Mouse (Mus musculus) B cell, adult 2 months (primary cell): ENCODE results near the gene Agbl3.

Source experiments
- DNase-seq, 2 experiments: peaks; one replicate each; pipeline ENCODE4 v3.0.0; 2022

Gene Agbl3

GRCm38 (mm10) chr6:34805582-34805981, 25.4 kb downstream of the Agbl3 start:
- no peak for DNase-seq

DNA sequence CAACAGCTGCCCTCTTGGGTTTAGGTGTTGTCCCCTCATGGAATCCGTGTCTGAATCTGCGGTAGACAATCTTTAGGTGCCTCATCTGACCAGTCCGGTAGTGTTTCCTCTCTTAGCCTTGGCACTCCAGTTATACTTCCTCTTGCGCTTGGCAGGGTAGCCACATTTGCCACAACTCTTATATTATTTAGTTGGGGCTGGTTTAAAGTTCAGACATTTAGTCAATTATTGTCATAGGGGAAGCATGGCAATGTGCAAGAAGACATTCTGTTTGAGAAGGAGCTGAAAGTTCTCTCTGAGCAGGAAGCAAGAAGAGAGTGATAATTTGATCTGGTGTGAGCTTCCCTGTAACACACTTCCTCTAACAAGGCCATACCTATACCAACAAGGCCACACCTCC, 30.4 kb downstream of the Agbl3 start:
- DNase-seq: peak; percentile 5 to 7

DNA sequence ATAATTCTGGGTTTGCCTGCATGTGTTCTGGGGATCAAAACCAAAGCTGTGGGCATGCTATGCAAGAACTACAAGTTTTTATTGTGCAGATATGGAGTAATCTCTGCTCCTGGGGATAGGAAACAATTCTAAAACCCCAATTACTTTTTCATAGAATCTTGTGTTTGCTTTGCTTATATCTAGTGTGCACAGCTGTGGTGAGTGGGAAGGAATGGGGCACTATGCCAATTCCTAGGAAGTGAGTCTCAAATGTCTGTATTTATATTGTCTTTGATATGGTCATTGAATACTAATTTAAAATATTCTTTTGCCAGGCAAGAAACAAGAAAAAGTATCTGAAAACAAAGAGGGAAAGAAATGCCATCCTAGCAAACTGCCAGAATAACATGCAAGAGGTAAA, 44.2 kb downstream of the Agbl3 start:
- no peak for DNase-seq

GRCm38 (mm10) chr6:34832352-34832751, 52.1 kb downstream of the Agbl3 start:
- DNase-seq: no peak

GRCm38 (mm10) chr6:34861546-34862053, 81.4 kb downstream of the Agbl3 start:
- DNase-seq: peak in 1 of 2 experiments; percentile 10

DNA sequence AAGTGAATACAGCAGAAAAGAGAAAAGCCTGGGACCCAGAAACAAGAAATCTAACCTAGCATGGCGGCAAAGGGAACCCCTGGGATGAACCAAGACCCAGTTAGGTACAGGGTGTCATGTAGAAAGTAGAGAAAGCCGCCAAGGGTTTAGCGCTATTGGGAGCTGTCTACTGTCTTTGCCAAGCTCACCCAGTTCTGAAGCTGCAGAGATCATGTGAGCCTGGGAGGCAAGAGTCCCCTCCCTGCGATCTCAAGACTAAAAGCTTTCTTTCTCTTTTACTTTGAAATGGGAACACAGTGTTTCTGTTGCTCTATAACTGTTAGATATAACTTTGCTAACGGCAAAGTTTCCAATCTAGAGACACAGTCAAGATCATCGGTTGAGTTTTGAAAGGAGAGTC, 82.1 kb downstream of the Agbl3 start:
- peak; percentile 54 to 57 for DNase-seq

DNA sequence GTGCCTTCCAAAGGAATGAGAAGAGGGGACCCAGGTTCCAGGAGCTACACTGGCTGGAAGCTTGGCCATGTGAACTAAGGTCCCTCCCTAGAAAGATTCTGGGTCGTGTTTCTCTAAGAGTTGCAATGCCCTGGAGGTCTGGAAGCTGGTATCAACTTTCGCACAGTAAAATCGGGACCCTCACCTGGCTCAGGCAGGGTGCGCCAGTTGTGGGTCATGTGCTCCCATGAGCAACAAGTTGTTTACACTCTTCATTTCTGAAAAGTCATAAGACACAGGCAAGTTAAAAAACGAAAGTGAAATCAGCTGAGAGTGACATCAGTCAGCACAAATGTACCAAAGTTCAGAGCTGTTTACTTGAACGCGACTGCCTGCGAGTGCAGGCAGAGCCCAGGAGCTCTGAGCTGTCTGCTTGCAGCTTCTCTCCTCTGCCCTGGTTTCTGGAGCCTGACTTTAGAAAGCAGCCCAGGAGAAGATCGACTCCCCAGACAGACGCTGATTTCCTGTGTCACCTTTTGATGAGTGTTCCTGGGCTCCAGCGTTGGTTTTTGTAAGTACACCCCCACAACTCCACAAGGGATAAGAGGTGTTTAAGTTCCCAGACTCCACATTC, 82.7 kb downstream of the Agbl3 start, which contains the start of gene Tmem140:
Gene Tmem140, plus strand, starts transcription at position 356 of the 613 bp plus-strand sequence.
- DNase-seq: peak; percentile 65 to 66

DNA sequence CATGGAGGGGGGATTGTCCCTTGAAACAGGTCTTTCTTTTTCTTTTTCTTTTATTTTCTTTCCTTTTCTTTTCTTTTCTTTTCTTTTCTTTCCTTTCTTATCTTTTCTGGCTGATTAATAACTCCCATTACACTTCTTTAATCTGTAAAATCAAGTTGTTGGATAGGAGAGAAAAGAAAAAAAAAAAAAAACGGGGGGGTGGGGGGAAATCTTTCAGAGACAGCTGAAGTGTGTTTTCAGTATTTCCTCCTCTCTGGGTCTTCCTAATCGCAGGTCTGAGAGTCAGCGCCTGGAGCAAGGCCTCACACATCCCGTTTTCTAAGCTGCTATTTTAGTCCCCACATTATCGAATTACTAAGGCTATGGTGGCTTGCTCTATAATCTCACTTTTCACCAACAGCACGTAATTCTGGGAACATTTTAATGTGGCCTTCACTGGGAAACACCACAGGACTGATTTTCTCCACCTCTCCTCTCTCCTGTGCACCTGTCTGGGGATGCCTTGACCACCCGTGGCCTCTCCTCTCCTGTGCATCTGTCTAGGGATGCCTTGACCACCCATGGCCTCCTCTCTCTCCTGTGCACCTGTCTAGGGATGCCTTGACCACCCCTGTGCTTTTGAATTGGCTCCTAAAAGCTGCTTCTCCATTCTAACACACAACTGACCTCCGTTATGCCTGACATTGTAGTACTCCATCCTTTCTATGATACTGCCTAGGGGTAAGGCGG, 83.7 kb downstream of the Agbl3 start:
- no peak for DNase-seq

DNA sequence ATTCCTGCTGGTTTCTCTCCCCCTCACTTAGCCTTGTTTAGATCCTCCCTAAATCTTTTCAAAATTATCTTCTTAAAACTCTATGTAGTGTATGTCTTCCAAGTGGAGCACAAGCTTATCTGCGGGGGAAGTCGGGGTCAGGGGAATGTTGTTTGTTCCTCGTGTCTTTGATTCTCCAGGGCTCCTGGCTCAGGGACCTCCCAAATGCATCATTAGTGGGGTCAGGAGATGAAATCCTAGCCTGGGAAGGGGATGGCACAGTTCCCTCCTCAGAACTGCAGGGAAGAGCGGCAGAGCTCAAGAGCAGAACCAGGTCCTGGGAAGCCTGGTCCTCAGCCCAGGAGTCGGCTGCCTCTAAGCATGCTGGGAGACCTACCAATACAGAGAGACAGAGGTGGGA, 85.0 kb downstream of the Agbl3 start:
- DNase-seq: no peak

DNA sequence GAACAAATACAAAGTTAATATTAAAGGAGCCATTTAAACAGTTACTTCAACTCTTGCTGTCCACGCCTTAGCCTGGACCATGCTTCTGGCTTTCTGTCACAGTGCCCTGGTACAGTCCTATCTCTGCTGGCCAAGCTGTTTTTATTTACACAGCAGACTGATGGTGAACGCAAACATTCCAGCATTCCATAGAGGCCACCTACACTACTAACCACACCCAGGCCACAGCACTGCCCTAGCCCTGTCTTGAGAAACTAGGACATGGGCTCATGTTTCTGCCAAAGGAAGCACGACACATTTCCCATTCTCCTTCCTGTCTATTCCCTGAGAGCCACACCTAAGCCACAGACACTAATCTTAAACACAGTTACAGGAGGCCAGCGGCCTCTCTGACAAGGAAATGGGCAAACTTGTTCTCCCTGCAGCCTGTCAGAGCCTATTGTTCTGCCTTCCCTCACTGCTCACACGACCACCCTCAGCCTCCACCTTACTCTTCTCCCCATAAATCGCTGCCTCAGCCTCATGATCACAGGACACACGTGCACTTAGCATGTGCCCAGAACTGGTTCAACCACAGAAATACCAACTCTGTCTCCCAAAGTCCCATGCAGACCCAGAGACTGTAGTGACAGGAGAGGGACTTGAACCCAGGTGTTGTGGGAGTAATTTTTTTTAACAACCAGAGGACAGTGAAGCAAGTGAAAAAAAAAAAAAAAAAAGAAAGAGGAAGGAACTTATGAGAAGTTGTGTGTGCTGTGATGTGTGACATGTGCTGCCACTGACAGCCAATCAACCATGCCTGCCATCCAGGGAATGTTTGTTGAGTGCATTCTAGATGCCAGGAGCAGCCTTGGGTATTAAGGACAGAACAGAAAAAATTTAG, 85.7 kb downstream of the Agbl3 start:
- DNase-seq: peak; percentile 34 to 45

DNA sequence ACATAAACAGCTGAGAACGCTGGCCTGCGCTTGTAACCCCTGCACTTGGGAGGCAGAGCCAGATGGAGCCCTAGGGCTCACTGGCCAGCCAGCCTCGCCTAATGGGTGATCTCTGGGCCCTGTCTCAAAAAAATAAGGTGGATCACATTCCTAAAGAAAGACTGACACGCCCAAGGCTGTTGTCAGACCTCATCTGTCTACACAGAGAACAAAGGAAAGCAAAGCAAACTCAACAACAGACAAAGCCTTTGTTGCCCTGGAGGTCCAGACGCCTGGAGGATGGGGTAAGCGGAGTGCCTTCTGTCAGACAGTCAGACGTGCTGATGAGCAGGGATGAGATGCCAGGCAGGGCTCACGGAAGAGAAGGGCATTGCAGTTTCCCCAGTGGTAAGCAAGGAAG, 86.6 kb downstream of the Agbl3 start:
- no peak for DNase-seq

- DNase-seq: peak; percentile 21 to 32
These were observed 87.2 kb downstream of the Agbl3 start for GRCm38 (mm10) chr6:34867301-34867994.

- no peak for DNase-seq
These were observed 87.7 kb downstream of the Agbl3 start for GRCm38 (mm10) chr6:34867995-34868350.

DNA sequence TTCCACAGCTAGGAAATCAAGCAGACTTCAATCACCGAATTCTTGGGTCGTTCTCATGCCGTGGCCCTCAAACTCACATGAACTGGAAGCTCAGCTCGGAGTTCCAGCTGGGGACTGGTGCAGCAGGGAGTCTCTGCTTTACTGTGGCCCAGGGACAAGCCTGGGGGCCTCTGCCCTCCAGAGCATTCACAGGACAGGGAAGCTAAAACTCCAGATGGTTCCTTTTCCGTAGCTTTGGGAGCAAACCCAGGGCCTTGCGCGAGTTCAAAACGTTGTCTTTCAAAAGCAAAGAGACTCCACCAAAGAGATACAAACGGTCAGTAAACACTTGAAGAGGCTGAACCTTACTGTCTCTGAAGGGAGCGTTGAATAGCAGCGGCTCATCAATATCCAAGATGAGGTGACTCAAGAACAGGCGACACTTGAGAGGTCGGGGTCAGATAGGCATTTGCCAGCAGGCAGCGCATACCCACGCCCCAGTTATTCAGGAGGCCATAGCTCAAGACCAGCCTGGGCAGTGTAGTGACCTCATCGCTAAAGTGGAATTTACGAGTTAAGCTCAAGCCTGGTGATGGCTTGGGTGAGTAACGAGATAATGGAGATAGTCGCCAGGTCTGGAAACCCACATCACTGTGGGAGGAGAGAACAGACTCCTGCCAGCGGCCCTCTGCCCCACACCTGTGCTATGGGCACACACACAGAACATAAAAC, 88.4 kb downstream of the Agbl3 start:
- DNase-seq: no peak

- DNase-seq: peak; percentile 39 to 46
These were observed 89.1 kb downstream of the Agbl3 start for GRCm38 (mm10) chr6:34869225-34869915.

- DNase-seq: no peak
These were observed 89.9 kb downstream of the Agbl3 start for GRCm38 (mm10) chr6:34870136-34870535.

DNA sequence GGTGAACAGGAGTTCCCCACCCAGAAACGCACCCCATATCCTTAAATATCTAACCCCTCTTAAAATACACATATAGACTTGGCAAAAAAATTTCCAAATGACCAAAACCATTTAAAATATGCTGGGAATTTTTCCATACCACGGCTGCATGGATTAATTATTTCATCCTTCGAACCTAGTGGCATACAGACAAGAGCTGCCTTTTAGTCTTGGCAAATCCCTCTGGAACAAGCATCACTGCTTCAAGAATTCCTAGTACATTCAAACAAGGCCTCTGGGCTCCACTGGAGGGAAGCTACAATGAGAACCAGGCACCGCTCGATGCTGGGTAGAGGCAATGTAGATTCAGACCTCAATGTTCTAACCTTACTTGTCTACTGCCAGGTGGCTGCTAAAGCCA, 90.5 kb downstream of the Agbl3 start:
- DNase-seq: no peak

DNA sequence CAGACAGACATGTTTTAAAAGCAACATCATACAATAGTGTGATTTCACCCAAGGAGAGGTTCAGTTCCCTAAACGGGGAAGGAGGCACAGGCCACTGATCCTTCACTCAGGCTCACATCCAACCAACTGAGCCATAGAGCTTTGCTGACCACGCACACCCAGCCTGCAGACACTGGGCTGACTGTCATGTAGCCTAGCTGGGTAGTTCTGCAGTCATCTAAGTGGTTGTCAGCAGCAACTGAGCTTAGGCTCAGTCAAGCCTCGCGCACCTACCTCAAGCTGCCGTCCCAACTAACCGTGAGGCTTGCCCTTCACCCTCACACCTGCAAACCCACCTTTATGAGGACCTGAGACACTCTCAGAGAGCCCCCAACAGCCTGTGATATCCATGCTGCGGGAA, 91.7 kb downstream of the Agbl3 start:
- no peak for DNase-seq

DNA sequence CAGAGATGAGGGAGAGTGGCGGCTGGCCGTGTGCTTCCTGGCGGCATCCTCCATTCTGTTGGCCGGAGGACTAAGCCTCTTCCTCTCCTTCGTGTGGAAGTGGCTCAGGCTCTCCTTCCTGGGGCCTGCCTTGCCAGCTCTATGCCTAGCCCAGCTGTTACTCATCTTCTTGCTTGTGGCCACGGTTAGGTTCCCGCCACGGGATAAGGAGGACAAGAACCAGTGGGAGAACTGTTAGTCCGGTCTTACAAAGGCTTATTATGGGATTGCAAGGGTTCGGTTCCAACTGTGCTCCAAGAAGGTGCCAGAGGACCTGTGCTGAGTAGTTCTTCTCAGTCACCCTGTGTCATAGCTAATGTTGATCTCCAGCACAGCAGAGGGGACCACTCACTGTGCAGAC, 92.6 kb downstream of the Agbl3 start:
- no peak for DNase-seq

GRCm38 (mm10) chr6:34874101-34874921, 94.1 kb downstream of the Agbl3 start:
- DNase-seq: no peak
